Mouse (Mus musculus): Measurements from ENCODE around the gene Usp47.

Usp47 gene

GRCm38 (mm10) chr7:112155194-112155593 is 131.9 kb downstream of the Usp47 start:
- DNase-seq (ENCODE audit: low spot score in 2 of 2), result no peak

DNA sequence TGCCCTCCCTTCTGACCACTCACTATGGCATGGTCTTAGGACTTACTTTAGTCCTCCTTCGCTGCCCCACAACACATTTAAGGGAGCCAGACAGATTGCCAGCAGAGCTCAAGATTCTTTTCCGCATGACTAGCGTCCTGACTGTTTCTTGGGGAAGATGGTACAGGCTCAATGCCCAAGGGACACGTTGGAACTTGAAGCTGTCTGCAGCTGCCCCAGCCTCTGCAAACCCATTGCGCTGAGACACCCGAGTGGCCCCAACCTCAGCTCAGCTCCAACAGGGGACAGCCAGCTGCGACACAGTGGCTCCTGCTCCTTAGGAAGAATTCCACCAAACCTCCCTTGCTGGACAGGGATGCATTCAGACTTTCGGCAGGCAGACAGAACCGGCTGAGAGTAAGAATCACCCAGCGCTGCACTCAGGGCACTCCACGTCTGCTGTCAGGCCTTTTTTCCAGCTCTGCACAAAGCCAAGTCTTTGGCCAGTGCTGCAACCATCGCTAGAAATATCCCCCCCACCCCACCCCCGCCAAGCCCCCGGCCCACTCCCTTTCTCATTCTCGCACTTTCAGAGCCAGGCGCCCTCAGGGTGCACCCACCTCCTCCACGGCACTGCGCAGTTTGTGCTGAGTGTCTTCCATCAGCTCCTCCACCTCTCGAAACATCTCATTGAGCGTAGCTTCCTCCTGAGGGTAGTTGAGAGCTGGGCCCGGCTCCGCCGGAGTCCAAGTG is 134.4 kb downstream of the Usp47 start:
- no peak for DNase-seq (ENCODE audit: low spot score in 2 of 2)

DNA sequence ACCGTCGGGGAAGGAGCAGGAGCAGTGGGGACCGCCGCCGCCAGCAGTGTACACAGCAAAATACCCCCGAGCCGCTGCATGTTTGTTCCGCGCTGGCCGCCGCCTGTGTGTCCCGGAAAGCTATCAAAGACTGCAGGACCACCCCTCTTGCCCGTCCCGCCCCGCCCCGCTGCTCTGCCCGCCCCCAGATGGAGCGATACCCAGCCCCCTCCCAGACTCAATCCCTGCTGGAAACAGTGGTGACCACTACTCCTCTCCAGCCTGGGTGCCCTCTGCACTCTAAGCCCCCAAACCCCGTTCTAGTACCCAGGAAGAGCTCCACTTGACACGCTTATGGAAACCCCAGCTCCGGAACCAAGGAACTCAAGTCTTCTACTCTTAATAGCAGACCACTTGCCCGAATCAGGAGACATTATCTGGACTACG is 135.0 kb downstream of the Usp47 start:
- DNase-seq (ENCODE audit: low spot score in 2 of 2), result no peak

DNA sequence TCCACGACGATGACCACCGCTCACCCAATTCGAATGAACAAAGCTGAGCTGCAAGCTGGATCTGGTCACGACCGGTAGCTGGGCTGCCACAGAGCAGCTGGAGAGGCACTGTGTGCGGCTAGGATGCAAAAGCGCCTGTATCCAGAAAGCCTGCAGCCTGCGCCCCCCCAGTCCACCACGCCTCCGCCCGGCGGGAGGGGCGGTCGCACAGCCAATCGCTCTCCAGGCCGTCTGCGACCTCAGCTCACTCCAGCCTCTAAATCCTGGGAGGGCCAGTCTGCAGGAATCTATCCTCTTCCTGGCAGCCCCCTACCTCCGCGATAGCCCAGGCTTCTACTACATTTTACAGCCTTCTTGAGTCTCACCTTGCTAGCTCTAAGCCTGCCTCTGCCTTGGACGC is 135.6 kb downstream of the Usp47 start, which contains the start of gene Dkk3:
Gene Dkk3, minus strand, starts transcription at position 116 of the 400 bp plus-strand sequence.
- DNase-seq (ENCODE audit: low spot score in 2 of 2), result no peak

DNA sequence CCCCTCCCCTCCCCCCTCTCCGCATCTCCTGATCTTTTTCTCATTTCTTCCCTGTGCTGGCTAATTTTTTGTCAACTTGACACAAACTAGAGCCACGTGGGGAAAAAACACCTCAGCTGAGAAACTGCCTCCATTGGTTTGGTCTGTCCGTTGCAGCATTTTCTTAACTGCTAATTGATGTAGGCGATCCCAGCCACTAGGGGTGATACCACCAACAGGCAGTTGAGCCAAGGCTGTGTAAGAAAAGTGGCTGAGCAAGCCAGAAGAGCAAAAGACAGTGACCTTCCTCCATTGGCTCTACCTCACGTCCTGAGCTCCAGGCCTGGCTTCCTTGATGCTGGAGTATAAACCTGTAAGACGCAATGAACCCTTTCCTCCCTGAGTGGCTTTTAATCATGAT is 136.5 kb downstream of the Usp47 start:
- DNase-seq (ENCODE audit: low spot score in 2 of 2), result no peak

Measured in frontal cortex, postnatal 25 days (tissue).